Mouse (Mus musculus) stomach, embryonic 16.5 days (tissue): Measurements from ENCODE around the gene Agpat3. TPM values are rescaled to one million over a fixed set of nuclear protein-coding genes. Genes with fewer than 3 reads are reported as not detected.

Experiments
- ATAC-seq: fragments of 200-750 bp; cut with Nextera tagmentation; 2 replicates; pipeline ENCODE4 v1.8.0; 2017; ENCODE audit warnings: moderate number of reproducible peaks, moderate TSS enrichment; ENCODE audit not compliant: insufficient read depth, low FRiP score
- H3K27ac ChIP-seq: fragments of 300-500 bp; sonication (generic); 2 replicates; pipeline ENCODE4 v1.5.1; 2014; ENCODE audit warnings: low read length
- H3K27me3 ChIP-seq: fragments of 300-500 bp; sonication (generic); 2 replicates; pipeline ENCODE4 v1.6.1; 2014; ENCODE audit warnings: low read length, control low read depth, mixed read lengths; ENCODE audit not compliant: control insufficient read depth, insufficient read depth
- H3K36me3 ChIP-seq: fragments of 300-500 bp; sonication (generic); 2 replicates; pipeline ENCODE4 v1.6.1; 2014; ENCODE audit warnings: low read length; ENCODE audit not compliant: control insufficient read depth, insufficient read depth
- H3K4me1 ChIP-seq: fragments of 300-500 bp; sonication (generic); 2 replicates; pipeline ENCODE4 v1.6.1; 2014; ENCODE audit warnings: low read length, control low read depth, mixed read lengths; ENCODE audit not compliant: control insufficient read depth, insufficient read depth
- H3K4me2 ChIP-seq: fragments of 300-500 bp; sonication (generic); 2 replicates; pipeline ENCODE4 v1.6.1; 2014; ENCODE audit warnings: low read depth, low read length, mixed read lengths
- H3K4me3 ChIP-seq: fragments of 300-500 bp; sonication (generic); replicated peaks from 2 replicates; pipeline ENCODE4 v1.5.1; 2014; ENCODE audit warnings: mild to moderate bottlenecking, low read length
- H3K9ac ChIP-seq: fragments of 300-500 bp; sonication (generic); 2 replicates; pipeline ENCODE4 v1.6.1; 2014; ENCODE audit warnings: low read length
- H3K9me3 ChIP-seq: fragments of 300-500 bp; sonication (generic); replicated peaks from 2 replicates; pipeline ENCODE4 v1.6.1; 2016; ENCODE audit warnings: low read length, control low read depth; ENCODE audit not compliant: control insufficient read depth
- WGBS: fragments of 180-500 bp; shearing (Covaris S2); extraction: QIAGEN DNeasy Blood & Tissue Kit; methylation state at CpG from one replicate; pipeline ENCODE4 v1.1.7; 2014; 5-methylcytosine and 5-hydroxymethylcytosine counted together
- polyA plus RNA-seq: library from polyadenylated mRNA; unstranded; fragments of >200 nt; fragmentation: Nextera tagmentation; extraction: Ambion mirVana; gene quantifications from 2 replicates; pipeline ENCODE4 v1.2.1, GENCODE M21; 2015

Gene Agpat3
- polyA plus RNA-seq, 1 experiment from 2014 or later, result 26.7 TPM

- H3K27ac ChIP-seq, result no peak overlapping the region
- H3K4me3 ChIP-seq, result no peak overlapping the region
- no peaks in the 10 kb centered on the region for H3K27me3 ChIP-seq
- no peaks in the 10 kb centered on the region for H3K9me3 ChIP-seq
- H3K36me3 ChIP-seq, result no peaks in the 10 kb centered on the region
- H3K9ac ChIP-seq, result no peak overlapping the region
- peak; percentile 80; the same call in 1 of the 2 replicates for ATAC-seq
- H3K4me2 ChIP-seq, result no peak overlapping the region
- WGBS, result 61% methylated on average over 13 of the region's 13 CpGs
- H3K4me1 ChIP-seq, result peaks cover 19% of the 10 kb centered on the region
These were observed 40.2 kb downstream of the Agpat3 start for GRCm38 (mm10) chr10:78311886-78312635.

- H3K36me3 ChIP-seq, result no peaks in the 10 kb centered on the region
- peaks cover 19% of the 10 kb centered on the region for H3K4me1 ChIP-seq
- no peak for ATAC-seq
- WGBS, result 58% methylated on average over 5 of the region's 5 CpGs
- H3K27me3 ChIP-seq, result no peaks in the 10 kb centered on the region
- H3K27ac ChIP-seq, result no peak overlapping the region
- peak overlapping the region; percentile 12; the same call in 1 of the 2 replicates for H3K9ac ChIP-seq
- no peak overlapping the region for H3K4me2 ChIP-seq
- no peak overlapping the region for H3K4me3 ChIP-seq
- no peaks in the 10 kb centered on the region for H3K9me3 ChIP-seq
These were observed 41.5 kb downstream of the Agpat3 start for GRCm38 (mm10) chr10:78310747-78311267.

- WGBS, result 61% methylated on average over 2 of the region's 2 CpGs
- ATAC-seq, result no peak
These were observed 43.7 kb downstream of the Agpat3 start for GRCm38 (mm10) chr10:78308617-78309016.

GRCm38 (mm10) chr10:78307391-78307790 lies 44.9 kb downstream of the Agpat3 start:
- ATAC-seq, result no peak

More at GRCm38 (mm10) chr10:78308617-78309016, 43.7 kb downstream of the Agpat3 start:
- H3K36me3 ChIP-seq, result no peaks in the 10 kb centered on the region
- no peak overlapping the region for H3K4me2 ChIP-seq
- no peak overlapping the region for H3K9ac ChIP-seq
- H3K27me3 ChIP-seq, result no peaks in the 10 kb centered on the region
- H3K4me3 ChIP-seq, result no peak overlapping the region
- no peak overlapping the region for H3K27ac ChIP-seq
- H3K4me1 ChIP-seq, result peaks cover 19% of the 10 kb centered on the region
- H3K9me3 ChIP-seq, result no peaks in the 10 kb centered on the region

GRCm38 (mm10) chr10:78306027-78306426 lies 46.3 kb downstream of the Agpat3 start:
- Histone ChIP-seq H3K4me3 (no peak overlapping the region), H3K9me3 (no peaks in the 10 kb centered on the region), H3K9ac (no peak overlapping the region), H3K27ac (no peak overlapping the region), H3K4me1 (peaks cover 2% of the 10 kb centered on the region; the same call in 1 of the 2 replicates), H3K36me3 (no peaks in the 10 kb centered on the region), H3K27me3 (no peaks in the 10 kb centered on the region), H3K4me2 (no peak overlapping the region)
- 51% methylated on average over 4 of the region's 4 CpGs for WGBS
- ATAC-seq, result no peak

More at GRCm38 (mm10) chr10:78307391-78307790, 44.9 kb downstream of the Agpat3 start:
- WGBS, result 83% methylated on average over 3 of the region's 3 CpGs
- Histone ChIP-seq H3K9me3 (no peaks in the 10 kb centered on the region), H3K4me2 (no peak overlapping the region), H3K36me3 (no peaks in the 10 kb centered on the region), H3K4me1 (peaks cover 15% of the 10 kb centered on the region), H3K4me3 (no peak overlapping the region), H3K9ac (no peak overlapping the region), H3K27me3 (no peaks in the 10 kb centered on the region), H3K27ac (no peak overlapping the region)

- no peaks in the 10 kb centered on the region for H3K9me3 ChIP-seq
- H3K27ac ChIP-seq, result no peak overlapping the region
- 69% methylated on average over 3 of the region's 3 CpGs for WGBS
- H3K9ac ChIP-seq, result no peak overlapping the region
- H3K4me3 ChIP-seq, result no peak overlapping the region
- no peaks in the 10 kb centered on the region for H3K27me3 ChIP-seq
- no peak overlapping the region for H3K4me2 ChIP-seq
- peak; percentile 22; the same call in 1 of the 2 replicates for ATAC-seq
- no peaks in the 10 kb centered on the region; the same call in 1 of the 2 replicates for H3K4me1 ChIP-seq
- no peaks in the 10 kb centered on the region for H3K36me3 ChIP-seq
These were observed 47.3 kb downstream of the Agpat3 start for GRCm38 (mm10) chr10:78304996-78305395.

GRCm38 (mm10) chr10:78303675-78304074 lies 48.6 kb downstream of the Agpat3 start:
- no peak for ATAC-seq
- Histone ChIP-seq H3K4me1 (no peaks in the 10 kb centered on the region), H3K4me3 (no peak overlapping the region), H3K9me3 (no peaks in the 10 kb centered on the region), H3K27ac (no peak overlapping the region), H3K27me3 (no peaks in the 10 kb centered on the region), H3K4me2 (no peak overlapping the region), H3K36me3 (no peaks in the 10 kb centered on the region), H3K9ac (no peak overlapping the region)
- WGBS, result 79% methylated on average over 7 of the region's 7 CpGs

GRCm38 (mm10) chr10:78300061-78300460 lies 52.2 kb downstream of the Agpat3 start:
- Histone ChIP-seq H3K4me1 (no peaks in the 10 kb centered on the region), H3K9ac (no peak overlapping the region), H3K27me3 (no peaks in the 10 kb centered on the region), H3K36me3 (no peaks in the 10 kb centered on the region), H3K4me2 (no peak overlapping the region), H3K27ac (no peak overlapping the region), H3K4me3 (no peak overlapping the region), H3K9me3 (no peaks in the 10 kb centered on the region)
- WGBS, result 93% methylated on average over 4 of the region's 4 CpGs
- no peak for ATAC-seq
